Mouse (Mus musculus): ENCODE measurements around the gene Lsamp.

GRCm38 (mm10) chr16:40446587-40446986 is 462.4 kb downstream of the Lsamp start:
- TF ChIP-seq CTCF (IDR thresholded peaks at IDR 0.05) (no peak), EP300 (IDR thresholded peaks at IDR 0.05) (no peak)
